Mouse (Mus musculus): ENCODE measurements around the gene Alx3. TPM values are rescaled to one million over a fixed set of nuclear protein-coding genes. Genes with fewer than 3 reads are reported as not detected.
"Not testable (repeated sequence)": the region's sequence is repeated elsewhere in the genome, so short reads cannot be mapped to it uniquely, and the experiment has no call there.

The Alx3 gene
- total RNA-seq, 2 experiments from 2014 or later = 0.71 to 1.3 TPM

- no peak for DNase-seq (ENCODE audit: extremely low spot score in 1 of 2, low spot score in 2 of 2)
- intact Hi-C loops (cut with DNase I) = no loop called here
Observed at GRCm38 (mm10) chr3:107617800-107618199, 23.0 kb downstream of the Alx3 start.

GRCm38 (mm10) chr3:107619911-107620310 lies 25.1 kb downstream of the Alx3 start:
- intact Hi-C loops (cut with DNase I) = loop anchor here (5.0 kb wide), 1 partner anchor 42 kb away; no protein-coding TSS in a partner anchor
- no peak for DNase-seq (ENCODE audit: extremely low spot score in 1 of 2, low spot score in 2 of 2)

- no peak for DNase-seq (ENCODE audit: extremely low spot score in 1 of 2, low spot score in 2 of 2)
Observed at GRCm38 (mm10) chr3:107621286-107622075, 26.6 kb downstream of the Alx3 start.

DNA sequence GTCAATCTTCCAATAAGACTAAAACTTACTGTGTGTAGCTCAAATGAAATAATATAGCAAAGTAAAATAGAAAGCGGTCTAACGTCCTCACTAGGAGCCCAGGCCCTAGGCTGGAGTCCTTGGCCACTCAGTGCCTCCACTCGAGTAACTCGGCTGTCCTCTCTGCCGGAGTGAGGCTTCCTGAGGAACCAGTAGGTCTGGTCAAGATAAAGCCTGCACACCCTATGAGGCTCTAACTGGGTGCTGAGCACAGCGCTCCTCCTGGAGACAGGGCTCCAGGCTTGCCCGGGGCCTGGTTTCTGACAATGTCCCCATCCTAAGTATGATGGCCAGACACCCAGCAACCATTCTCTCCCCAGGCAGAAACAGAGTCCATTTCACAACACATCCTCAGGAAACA lies 27.7 kb downstream of the Alx3 start:
- DNase-seq (ENCODE audit: extremely low spot score in 1 of 2, low spot score in 2 of 2) = no peak
- intact Hi-C loops (cut with DNase I) = loop anchor here (5.0 kb wide), 1 partner anchor 40 kb away; no protein-coding TSS in a partner anchor

More at GRCm38 (mm10) chr3:107621286-107622075, 26.6 kb downstream of the Alx3 start:
- intact Hi-C loops (cut with DNase I) = loop anchor here (5.0 kb wide), 1 partner anchor 41 kb away; no protein-coding TSS in a partner anchor

DNA sequence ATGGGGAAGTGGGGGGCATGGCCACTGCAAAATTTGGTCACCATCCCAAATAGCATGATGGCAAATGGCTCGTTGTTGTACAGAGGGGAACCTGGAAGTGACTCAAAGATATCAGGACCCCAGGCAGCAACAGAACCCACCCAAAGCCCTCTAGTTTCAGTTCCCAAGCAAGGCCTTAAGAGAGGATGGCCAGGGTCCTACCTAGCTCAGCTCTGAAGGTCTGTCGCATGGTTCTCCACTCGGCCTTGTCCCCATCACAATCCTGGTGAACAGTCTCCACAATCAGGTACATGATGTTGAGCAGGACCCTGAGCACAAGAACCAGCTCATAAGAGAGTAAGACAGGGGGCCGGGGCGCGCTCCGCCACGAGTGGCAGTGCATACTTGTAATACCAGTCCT lies 29.6 kb downstream of the Alx3 start:
- intact Hi-C loops (cut with DNase I) = loop anchor here (5.0 kb wide), 1 partner anchor 38 kb away; no protein-coding TSS in a partner anchor
- no peak for DNase-seq (ENCODE audit: extremely low spot score in 1 of 2, low spot score in 2 of 2)

DNA sequence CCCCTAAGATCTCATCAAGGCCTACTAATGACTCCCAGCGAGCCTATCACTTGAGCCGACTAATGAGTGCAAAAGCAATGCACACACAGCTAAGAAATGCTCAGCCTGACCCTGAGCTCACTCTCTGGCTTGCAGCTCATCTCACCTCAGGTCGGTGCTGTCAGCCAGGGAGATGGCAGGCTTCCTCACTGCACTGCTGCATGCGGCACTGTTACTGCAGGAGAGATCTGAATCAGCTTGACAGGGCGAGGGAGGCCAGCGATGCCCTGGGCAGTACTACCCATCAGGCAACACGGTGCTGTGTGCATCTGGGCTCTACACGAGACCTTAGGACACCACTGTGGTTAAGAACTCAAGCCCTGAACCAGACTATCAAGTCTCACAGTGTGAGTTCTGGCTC lies 30.7 kb downstream of the Alx3 start:
- intact Hi-C loops (cut with DNase I) = no loop called here
- DNase-seq (ENCODE audit: extremely low spot score in 1 of 2, low spot score in 2 of 2) = no peak

GRCm38 (mm10) chr3:107626751-107627150 lies 31.9 kb downstream of the Alx3 start:
- intact Hi-C loops (cut with DNase I) = no loop called here

DNA sequence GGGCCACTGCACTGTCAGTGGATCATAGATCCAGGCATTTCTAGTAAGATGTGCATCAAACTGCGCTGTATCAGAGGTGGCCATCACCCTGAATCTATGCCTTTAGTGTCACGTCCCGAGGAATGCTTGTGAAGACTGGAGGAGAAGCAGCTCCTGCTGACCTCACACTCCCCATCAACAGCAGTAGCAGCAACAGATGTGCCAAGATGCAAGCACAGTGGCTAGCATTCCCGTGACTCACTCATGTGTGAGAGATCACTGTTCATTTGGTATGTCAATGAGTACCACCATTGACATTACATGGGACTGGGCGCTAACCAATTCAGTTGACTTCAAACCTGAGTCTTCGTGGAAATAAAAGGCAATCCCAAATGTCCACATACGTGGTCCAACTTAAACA lies 32.8 kb downstream of the Alx3 start:
- DNase-seq (ENCODE audit: extremely low spot score in 1 of 2, low spot score in 2 of 2) = no peak

More at GRCm38 (mm10) chr3:107626751-107627150, 31.9 kb downstream of the Alx3 start:
- no peak for DNase-seq (ENCODE audit: extremely low spot score in 1 of 2, low spot score in 2 of 2)

GRCm38 (mm10) chr3:107628551-107628950 lies 33.7 kb downstream of the Alx3 start:
- DNase-seq (ENCODE audit: extremely low spot score in 1 of 2, low spot score in 2 of 2) = no peak
- intact Hi-C loops (cut with DNase I) = no loop called here

More for the DNA sequence above, 32.8 kb downstream of the Alx3 start:
- intact Hi-C loops (cut with DNase I) = no loop called here

DNA sequence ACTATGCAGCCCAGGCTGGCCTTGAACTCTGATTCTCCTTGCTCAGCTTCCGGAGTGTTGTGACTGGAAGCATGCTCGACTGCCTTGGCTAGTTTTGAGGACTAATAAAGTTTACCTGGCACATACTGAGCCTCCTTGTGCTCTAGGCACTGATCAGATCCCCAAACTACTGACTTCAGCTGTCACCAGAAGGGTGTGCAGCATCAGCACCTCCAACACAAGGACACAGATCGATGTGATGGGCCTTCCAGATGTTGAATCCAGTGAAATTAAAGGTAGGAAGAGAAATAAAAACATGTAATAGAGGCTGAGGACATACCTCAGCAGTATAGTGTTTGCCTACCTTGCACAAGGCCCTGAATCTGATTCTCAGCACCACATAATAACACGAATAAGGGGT lies 34.6 kb downstream of the Alx3 start:
- DNase-seq (ENCODE audit: extremely low spot score in 1 of 2, low spot score in 2 of 2) = no peak
- intact Hi-C loops (cut with DNase I) = no loop called here

GRCm38 (mm10) chr3:107630682-107631522 lies 36.1 kb downstream of the Alx3 start, which contains the start of gene Gm10961:
Gene Gm10961, plus strand, starts transcription at chr3:107631322.
- DNase-seq (ENCODE audit: extremely low spot score in 1 of 2, low spot score in 2 of 2) = peak in 1 of 2 experiments; percentile 45
- intact Hi-C loops (cut with DNase I) = no loop called here

GRCm38 (mm10) chr3:107631523-107631958 lies 36.7 kb downstream of the Alx3 start, which contains the start of gene Strip1:
Gene Strip1, minus strand, starts transcription at chr3:107631694.
- intact Hi-C loops (cut with DNase I) = no loop called here
- DNase-seq (ENCODE audit: extremely low spot score in 1 of 2, low spot score in 2 of 2) = peak; percentile 95 to 96

DNA sequence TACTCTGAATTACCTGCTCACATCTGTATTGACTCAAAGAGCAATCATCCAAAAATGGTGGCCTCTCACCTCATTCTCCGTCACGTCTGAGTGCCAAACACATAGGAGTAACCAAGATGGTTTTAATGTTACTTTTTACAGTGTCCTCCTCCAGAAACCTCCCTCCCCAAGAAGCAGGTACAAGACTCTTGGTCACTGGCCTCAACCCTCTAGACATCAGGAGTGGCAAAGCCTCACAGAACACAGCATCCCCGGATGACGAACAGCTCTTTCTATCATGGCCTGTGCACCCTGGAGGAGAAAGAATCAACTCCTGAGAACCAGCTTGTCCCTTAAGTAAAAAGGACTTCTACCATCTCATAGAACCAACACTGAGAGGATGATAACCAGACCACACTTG lies 38.0 kb downstream of the Alx3 start:
- DNase-seq (ENCODE audit: extremely low spot score in 1 of 2, low spot score in 2 of 2) = no peak
- intact Hi-C loops (cut with DNase I) = no loop called here

- intact Hi-C loops (cut with DNase I) = no loop called here
- DNase-seq (ENCODE audit: extremely low spot score in 1 of 2, low spot score in 2 of 2) = no peak
Observed at GRCm38 (mm10) chr3:107633906-107634305, 39.1 kb downstream of the Alx3 start.

DNA sequence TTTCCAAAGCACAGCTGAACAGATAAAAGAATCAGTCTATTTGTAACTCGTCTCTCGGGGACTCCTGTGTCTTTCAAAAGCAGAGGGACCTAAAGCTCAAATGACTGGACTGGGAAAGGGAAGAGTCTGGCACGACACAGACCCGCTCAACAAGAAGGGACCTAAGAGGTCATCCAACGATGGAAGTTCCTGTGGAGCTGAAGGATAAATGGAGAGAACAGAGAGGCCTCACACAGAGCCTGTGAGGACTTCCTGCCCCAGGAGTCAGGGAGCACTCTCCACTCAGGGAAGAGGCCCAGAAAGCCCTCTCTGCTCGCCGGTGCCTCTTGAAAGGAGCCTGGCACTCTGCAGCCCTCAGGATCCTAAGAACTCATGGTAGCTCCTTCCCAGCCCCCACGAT lies 41.0 kb downstream of the Alx3 start:
- DNase-seq (ENCODE audit: extremely low spot score in 1 of 2, low spot score in 2 of 2) = no peak

GRCm38 (mm10) chr3:107636236-107636635 lies 41.4 kb downstream of the Alx3 start:
- intact Hi-C loops (cut with DNase I) = no loop called here

More for the DNA sequence above, 41.0 kb downstream of the Alx3 start:
- intact Hi-C loops (cut with DNase I) = no loop called here

GRCm38 (mm10) chr3:107637606-107638172 lies 42.9 kb downstream of the Alx3 start:
- no peak for DNase-seq (ENCODE audit: extremely low spot score in 1 of 2, low spot score in 2 of 2)
- intact Hi-C loops (cut with DNase I) = no loop called here

More at GRCm38 (mm10) chr3:107636236-107636635, 41.4 kb downstream of the Alx3 start:
- no peak for DNase-seq (ENCODE audit: extremely low spot score in 1 of 2, low spot score in 2 of 2)

DNA sequence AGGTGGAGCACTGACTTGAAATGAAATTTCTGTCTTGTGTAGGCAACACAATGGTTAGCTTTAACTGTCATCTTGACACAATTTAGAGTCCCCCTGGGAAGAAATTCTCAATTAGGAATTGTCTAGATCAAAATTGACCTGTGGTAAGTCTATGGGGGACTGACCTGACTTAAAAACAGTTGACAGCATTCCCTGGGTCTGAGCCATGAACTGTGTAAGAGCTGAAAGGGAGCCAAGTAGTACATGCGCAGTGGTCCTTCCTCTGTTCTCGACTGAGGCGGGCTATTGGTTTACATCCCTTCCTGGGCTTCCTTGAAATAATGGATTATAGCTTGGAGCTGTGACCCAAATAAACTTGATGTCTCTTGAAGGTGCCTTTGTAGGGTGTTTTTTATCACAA lies 52.1 kb downstream of the Alx3 start:
- no peak for DNase-seq (ENCODE audit: extremely low spot score in 1 of 2, low spot score in 2 of 2)
- intact Hi-C loops (cut with DNase I) = no loop called here

- intact Hi-C loops (cut with DNase I) = not testable (repeated sequence)
Observed at GRCm38 (mm10) chr3:107650276-107650675, 55.4 kb downstream of the Alx3 start.

More at GRCm38 (mm10) chr3:107650276-107650675, 55.4 kb downstream of the Alx3 start:
- not testable (repeated sequence) for DNase-seq (ENCODE audit: extremely low spot score in 1 of 2, low spot score in 2 of 2)

Measured in left cerebral cortex, postnatal 10 days (tissue).